In genomic region chr5:109466576-109467506, GRCm38 (mm10) we compare ENCODE assay signal across 8 mouse cellular contexts. TPM values are rescaled to one million over a fixed set of nuclear protein-coding genes. Genes with fewer than 3 reads are reported as not detected.
DNase-seq lines count a peak whose midpoint lies in the region; ATAC-seq and TF ChIP-seq lines count a peak whose summit lies in the region.

No protein-coding gene starts in this region.

- H3K4me3 ChIP-seq in embryonic fibroblast, embryonic 13.5 days (ENCODE audit: insufficient read depth, low read length): peak overlapping the region; percentile 25
- H3K4me3 ChIP-seq in intestine, embryonic 16.5 days (ENCODE audit: low read length): peak overlapping the region; percentile 42
- peak overlapping the region; percentile 29 for H3K4me3 ChIP-seq in limb, embryonic 15.5 days
- H3K4me3 ChIP-seq in neural tube, embryonic 14.5 days (ENCODE audit: low read depth, low read length): 0 out of 2 replicates have a peak overlapping the region, but pooled peaks have one; percentile 9

- H3K9me3 ChIP-seq in intestine, embryonic 16.5 days (ENCODE audit: control insufficient read depth, low read length): no peaks in the 10 kb centered on the region
- H3K9me3 ChIP-seq in limb, embryonic 15.5 days: no peaks in the 10 kb centered on the region
- peaks cover 6% of the 10 kb centered on the region; the same call in 1 of the 2 replicates for H3K9me3 ChIP-seq in neural tube, embryonic 14.5 days (ENCODE audit: control insufficient read depth, low read length)

- 0 out of 2 replicates have a peak overlapping the region, but pooled peaks have one; percentile 32 for H3K9ac ChIP-seq in intestine, embryonic 16.5 days (ENCODE audit: low read depth, low read length)
- H3K9ac ChIP-seq in limb, embryonic 15.5 days: no peak overlapping the region
- no peak overlapping the region for H3K9ac ChIP-seq in neural tube, embryonic 14.5 days (replicated peaks; ENCODE audit: low read depth, low read length)

- peak; percentile 26 for DNase-seq in cerebellum, adult 11-12 months
- DNase-seq in cerebellum, postnatal 4 days (ENCODE audit: low spot score in 2 of 2): no peak
- peak; percentile 67 to 83 for DNase-seq in adrenal gland, adult (ENCODE audit: inconsistent age in 2 of 2, low spot score in 1 of 2)
- no peak for DNase-seq in gastrocnemius, postnatal 36 days

- no peak for TF ChIP-seq POLR2A in embryonic fibroblast, embryonic 13.5 days (IDR thresholded peaks at IDR 0.05; ENCODE audit: low read depth, low read length)

- H3K36me3 ChIP-seq in intestine, embryonic 16.5 days (ENCODE audit: control insufficient read depth, insufficient read depth, low read length): no peaks in the 10 kb centered on the region
- H3K36me3 ChIP-seq in limb, embryonic 15.5 days: no peaks in the 10 kb centered on the region
- no peaks in the 10 kb centered on the region for H3K36me3 ChIP-seq in neural tube, embryonic 14.5 days (ENCODE audit: control insufficient read depth, insufficient read depth, low read length)

- H3K4me2 ChIP-seq in intestine, embryonic 16.5 days (ENCODE audit: low read depth, low read length): peak overlapping the region; percentile 42
- peak overlapping the region; percentile 26; the same call in 1 of the 2 replicates for H3K4me2 ChIP-seq in limb, embryonic 15.5 days
- H3K4me2 ChIP-seq in neural tube, embryonic 14.5 days (ENCODE audit: low read depth, low read length): no peak overlapping the region

- 27% methylated on average over 17 of the region's 21 CpGs for WGBS in intestine, embryonic 16.5 days
- WGBS in limb, embryonic 15.5 days: 18% methylated on average over 19 of the region's 21 CpGs
- WGBS in neural tube, embryonic 14.5 days: 24% methylated on average over 20 of the region's 21 CpGs

- no peak overlapping the region for H3K27ac ChIP-seq in embryonic fibroblast, embryonic 13.5 days (ENCODE audit: insufficient read depth, low read length)
- H3K27ac ChIP-seq in intestine, embryonic 16.5 days (ENCODE audit: low read length): no peak overlapping the region
- no peak overlapping the region for H3K27ac ChIP-seq in limb, embryonic 15.5 days
- H3K27ac ChIP-seq in neural tube, embryonic 14.5 days (ENCODE audit: low read depth, low read length): no peak overlapping the region

- H3K27me3 ChIP-seq in intestine, embryonic 16.5 days (replicated peaks; ENCODE audit: control insufficient read depth, insufficient read depth, low read length): no peaks in the 10 kb centered on the region
- no peaks in the 10 kb centered on the region for H3K27me3 ChIP-seq in limb, embryonic 15.5 days
- H3K27me3 ChIP-seq in neural tube, embryonic 14.5 days (ENCODE audit: control insufficient read depth, insufficient read depth, low read length): no peaks in the 10 kb centered on the region

- no peaks in the 10 kb centered on the region for H3K4me1 ChIP-seq in embryonic fibroblast, embryonic 13.5 days (ENCODE audit: control insufficient read depth, insufficient read depth, low read length)
- no peaks in the 10 kb centered on the region for H3K4me1 ChIP-seq in intestine, embryonic 16.5 days (ENCODE audit: control insufficient read depth, insufficient read depth, low read length)
- no peaks in the 10 kb centered on the region for H3K4me1 ChIP-seq in limb, embryonic 15.5 days
- H3K4me1 ChIP-seq in neural tube, embryonic 14.5 days (ENCODE audit: control insufficient read depth, insufficient read depth, low read length): no peaks in the 10 kb centered on the region

- intact Hi-C loops in gastrocnemius, postnatal 36 days (cut with DNase I): no loop called here

- no peak for TF ChIP-seq CTCF in embryonic fibroblast, embryonic 13.5 days (IDR thresholded peaks at IDR 0.05; ENCODE audit: borderline replicate concordance, insufficient read depth, low read length)

- peak; percentile 95 for ATAC-seq in intestine, embryonic 16.5 days
- no peak; the same call in 1 of the 2 replicates for ATAC-seq in limb, embryonic 15.5 days (ENCODE audit: insufficient number of reproducible peaks, low FRiP score, low TSS enrichment, low read depth)
- ATAC-seq in neural tube, embryonic 14.5 days (ENCODE audit: low read depth): peak; percentile 75

RNA-seq across cellular contexts. Expression of gene Vmn2r17, which starts 47.4 kb away (rescaled TPM):
- polyA plus RNA-seq in embryonic fibroblast, embryonic 13.5 days (2011; ENCODE audit: insufficient read length, low read depth, missing spikeins): not detected in 2 replicates
- polyA plus RNA-seq in intestine, embryonic 16.5 days (2015; fragmentation: Nextera tagmentation; extraction: Ambion mirVana): not detected in 2 replicates
- polyA plus RNA-seq in limb, embryonic 15.5 days (2015; fragmentation: Nextera tagmentation; extraction: Ambion mirVana): not detected in 2 replicates
- not detected in 2 replicates for polyA plus RNA-seq in neural tube, embryonic 14.5 days (2014; fragmentation: Nextera tagmentation; extraction: Ambion mirVana)
- not detected for total RNA-seq in gastrocnemius, postnatal 36 days (2021)

Comparison
In these comparisons a context has a peak if more than half of its experiments do, and no peak if none do; other contexts are left out.
1. DNase-seq: peak in cerebellum, adult 11-12 months (single experiment) and adrenal gland, adult (2 of 2); none in cerebellum, postnatal 4 days (0 of 2) and gastrocnemius, postnatal 36 days (0 of 2).
2. Peak in every context shown above with its lines, with median percentiles within 50 percentile points of each other: H3K4me3 ChIP-seq.